Mouse (Mus musculus) liver, postnatal 0 days (tissue): ENCODE results near the gene Alpl. TPM values are rescaled to one million over a fixed set of nuclear protein-coding genes. Genes with fewer than 3 reads are reported as not detected.

Source experiments
- ATAC-seq: fragments of 200-750 bp; cut with Nextera tagmentation; 2 replicates; pipeline ENCODE4 v1.8.0; 2017; ENCODE audit warnings: mild to moderate bottlenecking, moderate library complexity
- DNase-seq: peaks from one replicate; pipeline ENCODE4 v3.0.0-alpha.2; 2016
- H3K27ac ChIP-seq: fragments of 300-500 bp; sonication (generic); 2 replicates; pipeline ENCODE4 v1.5.1; 2014; ENCODE audit warnings: antibody characterized with exemption, moderate library complexity, mild to moderate bottlenecking, low read depth
- H3K27me3 ChIP-seq: fragments of 300-500 bp; sonication (generic); 2 replicates; pipeline ENCODE4 v1.6.1; 2014; ENCODE audit warnings: low read length, control low read depth, mixed read lengths; ENCODE audit not compliant: insufficient read depth
- H3K36me3 ChIP-seq: fragments of 300-500 bp; sonication (generic); replicated peaks from 2 replicates; pipeline ENCODE4 v1.6.1; 2014; ENCODE audit warnings: mild to moderate bottlenecking, control low read depth, low read length, moderate library complexity, mixed read lengths; ENCODE audit not compliant: insufficient read depth
- H3K4me1 ChIP-seq: fragments of 300-500 bp; sonication (generic); 2 replicates; pipeline ENCODE4 v1.6.1; 2014; ENCODE audit warnings: antibody characterized with exemption, mild to moderate bottlenecking, control low read depth; ENCODE audit not compliant: insufficient read depth
- H3K4me2 ChIP-seq: fragments of 300-500 bp; sonication (generic); 2 replicates; pipeline ENCODE4 v1.6.1; 2014; ENCODE audit warnings: low read depth, mild to moderate bottlenecking, low read length, moderate library complexity, mixed read lengths
- H3K4me3 ChIP-seq: fragments of 300-500 bp; sonication (generic); 2 replicates; pipeline ENCODE4 v1.5.1; 2014; ENCODE audit warnings: low read depth, low read length
- H3K9ac ChIP-seq: fragments of 300-500 bp; sonication (generic); replicated peaks from 2 replicates; pipeline ENCODE4 v1.6.1; 2014; ENCODE audit warnings: mild to moderate bottlenecking, moderate library complexity
- H3K9me3 ChIP-seq: fragments of 300-500 bp; sonication (generic); 2 replicates; pipeline ENCODE4 v1.6.1; 2016; ENCODE audit warnings: mild to moderate bottlenecking, control low read depth, low read length, mixed read lengths
- CTCF ChIP-seq: sonication (generic); IDR thresholded peaks from 2 replicates; pipeline ENCODE4 v1.5.1; 2016; ENCODE audit warnings: antibody characterized with exemption, low read depth
- EP300 ChIP-seq: IDR thresholded peaks from 2 replicates; pipeline ENCODE4 v1.6.1; 2016; ENCODE audit warnings: antibody characterized with exemption, low read depth, mild to moderate bottlenecking
- WGBS: fragments of 180-500 bp; shearing (Covaris S2); extraction: QIAGEN DNeasy Blood & Tissue Kit; methylation state at CpG from one replicate; pipeline ENCODE4 v1.1.7; 2014; ENCODE audit not compliant: insufficient replicate concordance; 5-methylcytosine and 5-hydroxymethylcytosine counted together
- polyA plus RNA-seq: library from polyadenylated mRNA; unstranded; fragments of >200 nt; fragmentation: Nextera tagmentation; extraction: Ambion mirVana; gene quantifications from 2 replicates; pipeline ENCODE4 v1.2.1, GENCODE M21; 2015

Gene Alpl
- polyA plus RNA-seq, 1 experiment from 2014 or later = 18.7 TPM

GRCm38 (mm10) chr4:137786488-137786887, 9.7 kb downstream of the Alpl start:
- 78% methylated on average over 6 of the region's 6 CpGs for WGBS

GRCm38 (mm10) chr4:137785270-137785669, 10.9 kb downstream of the Alpl start:
- no peak overlapping the region for H3K4me3 ChIP-seq
- no peak overlapping the region for H3K4me2 ChIP-seq
- H3K4me1 ChIP-seq = peaks cover 11% of the 10 kb centered on the region
- 87% methylated on average over 6 of the region's 6 CpGs for WGBS
- no peaks in the 10 kb centered on the region for H3K9me3 ChIP-seq
- no peak overlapping the region for H3K27ac ChIP-seq
- no peak overlapping the region for H3K9ac ChIP-seq
- TF ChIP-seq EP300 (no peak), CTCF (no peak)
- H3K27me3 ChIP-seq = no peaks in the 10 kb centered on the region
- H3K36me3 ChIP-seq = no peaks in the 10 kb centered on the region
- no peak for DNase-seq
- ATAC-seq = no peak

More at GRCm38 (mm10) chr4:137786488-137786887, 9.7 kb downstream of the Alpl start:
- Histone ChIP-seq H3K36me3 (no peaks in the 10 kb centered on the region), H3K4me3 (no peak overlapping the region), H3K4me2 (no peak overlapping the region), H3K9ac (no peak overlapping the region), H3K9me3 (no peaks in the 10 kb centered on the region), H3K27ac (no peak overlapping the region), H3K4me1 (peaks cover 11% of the 10 kb centered on the region), H3K27me3 (no peaks in the 10 kb centered on the region)
- no peak for ATAC-seq
- TF ChIP-seq CTCF (no peak), EP300 (no peak)
- no peak for DNase-seq

- Histone ChIP-seq H3K4me2 (no peak overlapping the region), H3K9ac (no peak overlapping the region), H3K9me3 (no peaks in the 10 kb centered on the region), H3K4me3 (no peak overlapping the region), H3K36me3 (no peaks in the 10 kb centered on the region), H3K27me3 (no peaks in the 10 kb centered on the region), H3K27ac (no peak overlapping the region), H3K4me1 (peaks cover 11% of the 10 kb centered on the region)
- ATAC-seq (no peak), DNase-seq (no peak)
- WGBS = 70% methylated on average over 6 of the region's 6 CpGs
- TF ChIP-seq CTCF (no peak), EP300 (no peak)
Observed at GRCm38 (mm10) chr4:137784741-137785140, 11.4 kb downstream of the Alpl start.

- Histone ChIP-seq H3K27me3 (no peaks in the 10 kb centered on the region), H3K4me3 (no peak overlapping the region), H3K9ac (peak overlapping the region; percentile 28; the same call in 1 of the 2 replicates), H3K4me1 (peaks cover 11% of the 10 kb centered on the region), H3K9me3 (no peaks in the 10 kb centered on the region), H3K4me2 (no peak overlapping the region), H3K27ac (peak overlapping the region; percentile 53), H3K36me3 (no peaks in the 10 kb centered on the region)
- TF ChIP-seq CTCF (no peak), EP300 (no peak)
- WGBS = 40% methylated on average over 9 of the region's 9 CpGs
- ATAC-seq (peak; percentile 16; the same call in 1 of the 2 replicates), DNase-seq (peak; percentile 40)
Observed at GRCm38 (mm10) chr4:137783541-137784191, 12.5 kb downstream of the Alpl start.

- no peak for TF ChIP-seq EP300
- peak; percentile 34; the same call in 1 of the 2 replicates for TF ChIP-seq CTCF
- Histone ChIP-seq H3K4me1 (peaks cover 11% of the 10 kb centered on the region), H3K36me3 (no peaks in the 10 kb centered on the region), H3K4me3 (no peak overlapping the region), H3K4me2 (no peak overlapping the region), H3K9ac (peak overlapping the region; percentile 12; the same call in 1 of the 2 replicates), H3K27me3 (no peaks in the 10 kb centered on the region), H3K9me3 (no peaks in the 10 kb centered on the region), H3K27ac (peak overlapping the region; percentile 87)
- peak; percentile 96 for ATAC-seq
- WGBS = 57% methylated on average over 5 of the region's 5 CpGs
- DNase-seq = peak; percentile 63
Observed at GRCm38 (mm10) chr4:137781949-137782348, 14.2 kb downstream of the Alpl start.

GRCm38 (mm10) chr4:137780986-137781385, 15.2 kb downstream of the Alpl start:
- ATAC-seq = no peak
- no peak for TF ChIP-seq EP300
- TF ChIP-seq CTCF = no peak
- H3K36me3 ChIP-seq = no peaks in the 10 kb centered on the region
- no peak overlapping the region for H3K4me3 ChIP-seq
- no peak overlapping the region for H3K4me2 ChIP-seq
- no peak for DNase-seq
- no peaks in the 10 kb centered on the region for H3K9me3 ChIP-seq
- H3K9ac ChIP-seq = no peak overlapping the region
- H3K27me3 ChIP-seq = no peaks in the 10 kb centered on the region
- WGBS = 62% methylated on average over 3 of the region's 3 CpGs
- H3K27ac ChIP-seq = peak overlapping the region; percentile 87
- peaks cover 11% of the 10 kb centered on the region for H3K4me1 ChIP-seq
